Mouse (Mus musculus) gastrocnemius, postnatal 4 days (tissue): ENCODE results near the gene Tatdn3. TPM values are rescaled to one million over a fixed set of nuclear protein-coding genes. Genes with fewer than 3 reads are reported as not detected.
A peak's percentile ranks its signal among the peaks of the same experiment; 100 is the strongest.

Experiments used
- DNase-seq, 2 experiments: peaks; one replicate each; pipeline ENCODE4 v3.0.0; 2021 to 2022; ENCODE audit warnings: low spot score in 2 of 2, mixed read lengths in 2 of 2
- total RNA-seq, 2 experiments: library from RNA; stranded (reverse); gene quantifications; 2 replicates each; pipeline ENCODE4 v1.2.3; 2021

Tatdn3 gene
- total RNA-seq, 2 experiments from 2014 or later = 21.4 to 23.1 TPM

DNA sequence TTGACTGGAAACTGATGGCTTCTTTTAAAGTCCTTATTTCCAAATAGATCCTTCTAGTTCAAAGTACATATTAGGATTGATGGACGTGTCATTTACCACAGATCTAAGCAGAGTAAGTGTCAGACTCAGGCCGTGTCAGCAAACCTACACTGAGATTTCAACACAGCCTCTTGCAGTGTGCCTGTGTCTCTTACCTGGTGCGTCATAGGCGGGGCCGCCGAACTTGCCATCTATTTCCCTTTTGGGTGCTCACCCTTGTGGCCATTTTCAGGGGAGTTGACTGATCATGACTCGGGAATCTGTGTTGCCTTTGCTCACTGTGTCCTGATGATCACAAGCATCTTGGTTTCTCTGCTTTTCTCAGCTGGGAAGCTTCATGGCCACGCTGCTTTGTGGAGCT is 20.5 kb upstream of the Tatdn3 start:
- DNase-seq = no peak

- peak in 1 of 2 experiments; percentile 56 for DNase-seq
Observed at GRCm38 (mm10) chr1:191075199-191075883, 12.6 kb upstream of the Tatdn3 start.

- DNase-seq = no peak
Observed at GRCm38 (mm10) chr1:191073486-191073885, 10.8 kb upstream of the Tatdn3 start.

DNA sequence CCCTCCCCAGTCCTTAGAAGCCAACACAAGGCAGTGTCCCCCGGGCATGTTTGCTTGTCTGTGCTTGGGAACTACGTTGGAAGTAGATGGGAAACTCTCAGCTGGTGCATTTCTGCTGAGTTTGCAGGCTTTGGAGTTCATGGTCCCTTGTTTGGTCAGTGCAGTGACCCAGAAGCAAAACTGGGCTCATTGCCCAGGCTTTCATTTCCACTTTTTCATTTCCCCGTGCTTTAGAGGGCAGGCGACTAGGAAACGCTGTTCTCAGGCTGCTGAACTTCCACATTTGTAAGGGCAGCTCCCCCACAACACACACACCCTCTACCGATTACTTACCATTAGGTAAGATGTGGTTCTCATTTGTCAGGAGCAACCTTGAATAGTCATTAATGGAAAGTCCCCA is 10.3 kb upstream of the Tatdn3 start:
- DNase-seq = no peak

DNA sequence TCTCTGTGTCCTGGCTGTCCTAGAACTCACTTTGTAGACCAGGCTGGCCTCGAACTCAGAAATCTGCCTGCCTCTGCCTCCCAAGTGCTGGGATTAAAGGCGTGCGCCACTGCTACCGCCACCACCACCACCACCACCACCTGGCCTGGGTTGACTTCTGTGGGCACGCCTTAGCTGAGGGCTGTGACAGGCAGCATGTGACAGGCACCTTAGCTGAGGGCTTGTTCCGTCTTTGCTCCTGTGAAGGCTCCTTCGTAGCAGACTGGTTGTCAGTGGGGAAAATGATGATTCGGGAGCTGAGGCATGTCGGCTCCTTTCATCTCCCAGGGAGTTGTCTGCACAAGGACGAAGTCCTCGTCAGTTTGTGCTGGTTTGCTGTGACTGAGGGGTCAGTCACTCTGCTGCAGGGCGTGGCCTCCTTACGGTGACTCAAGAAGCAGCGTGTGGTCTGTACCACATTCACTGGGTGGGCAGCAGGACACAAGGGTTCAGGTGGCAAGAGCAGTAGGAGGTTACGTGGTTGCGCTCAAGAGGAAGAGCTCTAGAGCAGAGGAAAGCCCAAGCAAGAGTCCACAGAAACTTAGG is 9.7 kb upstream of the Tatdn3 start:
- no peak for DNase-seq

GRCm38 (mm10) chr1:191071613-191072012 is 8.9 kb upstream of the Tatdn3 start:
- DNase-seq = no peak

DNA sequence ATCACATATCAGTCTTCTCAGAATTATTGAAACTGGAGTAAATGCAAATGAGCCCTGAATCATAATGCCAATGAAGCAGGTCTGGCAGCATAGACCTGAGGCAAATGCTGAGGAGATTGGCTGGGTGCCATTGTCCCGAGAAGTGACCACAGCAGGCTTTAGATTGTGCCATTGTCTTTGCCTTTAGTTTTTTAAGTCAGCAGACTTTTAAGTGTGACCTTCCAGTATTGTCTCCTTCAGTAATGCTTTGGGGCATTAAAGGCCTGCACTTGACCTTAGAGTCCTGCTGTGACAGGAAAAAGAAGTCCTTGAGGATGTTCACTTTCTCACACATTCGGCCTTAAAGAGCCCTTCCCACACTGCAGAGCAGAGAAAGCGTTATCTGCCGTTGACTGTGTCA is 7.5 kb upstream of the Tatdn3 start:
- no peak for DNase-seq

DNA sequence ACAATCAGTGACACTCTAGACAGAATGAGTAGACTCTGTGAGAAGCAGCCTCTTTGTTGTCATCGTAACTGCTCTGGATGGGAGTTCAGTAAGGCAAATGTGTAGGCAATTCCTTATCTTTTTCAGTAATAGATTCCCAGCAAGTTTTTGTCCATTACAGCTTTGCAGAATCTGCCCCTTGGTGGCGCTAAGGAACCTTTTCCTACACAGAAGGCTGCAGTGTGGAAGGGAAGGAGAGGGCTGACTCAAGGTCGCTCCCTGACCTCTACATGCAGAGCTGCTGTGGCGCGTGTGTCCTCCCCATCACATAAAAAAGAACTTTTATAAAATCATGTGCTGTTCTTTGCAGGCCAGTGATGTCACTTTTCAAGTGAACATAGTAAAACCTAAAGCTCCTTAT is 5.6 kb upstream of the Tatdn3 start:
- no peak for DNase-seq

GRCm38 (mm10) chr1:191065188-191065587 is 2.5 kb upstream of the Tatdn3 start:
- no peak for DNase-seq

GRCm38 (mm10) chr1:191064535-191064934 is 1.8 kb upstream of the Tatdn3 start:
- no peak for DNase-seq

GRCm38 (mm10) chr1:191063700-191064099 is 968 bp upstream of the Tatdn3 start:
- no peak for DNase-seq

- DNase-seq = no peak
Observed at GRCm38 (mm10) chr1:191062241-191062780, 421 bp downstream of the Tatdn3 start.

DNA sequence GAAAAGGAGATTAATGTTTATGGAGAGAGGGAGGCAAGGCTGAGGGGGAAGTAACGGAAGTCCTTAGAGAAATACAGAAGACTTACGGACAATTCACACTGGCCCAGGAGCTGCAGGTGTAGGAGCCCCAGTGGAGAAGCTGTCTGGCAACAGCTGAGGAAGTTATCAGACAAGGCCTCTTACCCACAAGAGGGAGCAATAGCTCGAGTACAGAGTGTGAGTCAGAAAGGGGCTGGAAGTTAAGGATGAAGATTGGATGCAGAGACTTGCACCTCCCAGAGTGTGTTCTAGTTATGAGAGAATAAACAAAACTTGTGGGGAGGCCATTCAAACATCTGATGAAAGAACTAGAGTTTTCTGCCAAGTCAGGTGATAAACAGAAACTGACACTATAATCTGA is 5.3 kb downstream of the Tatdn3 start:
- DNase-seq = no peak

GRCm38 (mm10) chr1:191055533-191055873 is 7.2 kb downstream of the Tatdn3 start:
- no peak for DNase-seq

GRCm38 (mm10) chr1:191054870-191055532 is 7.7 kb downstream of the Tatdn3 start:
- DNase-seq = no peak

DNA sequence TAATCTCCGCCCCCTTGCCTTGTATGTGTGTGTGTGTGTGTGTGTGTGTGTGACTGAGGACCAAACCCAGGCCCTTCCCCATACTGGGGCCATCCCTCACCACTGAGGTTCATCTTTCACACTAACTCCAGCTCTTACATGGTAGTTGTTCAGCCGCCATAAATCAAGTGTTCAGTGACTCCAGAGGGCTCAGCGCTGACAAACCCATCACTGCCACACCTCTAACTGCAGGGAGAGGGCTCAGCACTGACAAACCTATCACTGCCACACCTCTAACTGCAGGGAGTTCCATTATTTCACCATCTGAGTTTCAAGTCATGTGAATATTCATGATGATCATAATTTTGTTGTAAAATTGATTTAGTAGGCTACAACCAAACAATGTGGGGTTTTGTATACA is 9.2 kb downstream of the Tatdn3 start:
- DNase-seq = no peak

GRCm38 (mm10) chr1:191046231-191046824 is 16.4 kb downstream of the Tatdn3 start:
- no peak for DNase-seq

GRCm38 (mm10) chr1:191045264-191045663 is 17.5 kb downstream of the Tatdn3 start:
- no peak for DNase-seq

GRCm38 (mm10) chr1:191042688-191043087 is 20.0 kb downstream of the Tatdn3 start:
- no peak for DNase-seq

- no peak for DNase-seq
Observed at GRCm38 (mm10) chr1:191042106-191042505, 20.6 kb downstream of the Tatdn3 start.

GRCm38 (mm10) chr1:191041352-191041751 is 21.4 kb downstream of the Tatdn3 start:
- no peak for DNase-seq

GRCm38 (mm10) chr1:191037999-191038398 is 24.7 kb downstream of the Tatdn3 start:
- DNase-seq = no peak
